Mouse (Mus musculus) G1E (cell line): ENCODE results near the gene Tbc1d2. TPM values are rescaled to one million over a fixed set of nuclear protein-coding genes. Genes with fewer than 3 reads are reported as not detected.

ENCODE experiments used
- ATAC-seq: 2 replicates; pipeline ENCODE4 v1.8.0; 2016; ENCODE audit warnings: mild to moderate bottlenecking; ENCODE audit not compliant: insufficient number of reproducible peaks, poor library complexity, low FRiP score, severe bottlenecking; ENCODE audit errors: extremely low read depth
- DNase-seq: peaks from one replicate; pipeline ENCODE4 v3.0.0; 2012; ENCODE audit warnings: low spot score
- H3K27me3 ChIP-seq: 2 replicates; pipeline ENCODE4 v1.6.1; 2012; ENCODE audit warnings: mild to moderate bottlenecking, low read length, inconsistent platforms; ENCODE audit not compliant: insufficient read depth
- H3K36me3 ChIP-seq: replicated peaks from 2 replicates; pipeline ENCODE3; 2012; ENCODE audit warnings: mild to moderate bottlenecking, inconsistent platforms
- H3K4me1 ChIP-seq: 2 replicates; pipeline ENCODE4 v1.6.1; 2012; ENCODE audit warnings: low read depth, low read length, inconsistent platforms, mixed read lengths; ENCODE audit not compliant: insufficient read depth
- H3K4me3 ChIP-seq: 2 replicates; pipeline ENCODE4 v1.5.1; 2012; ENCODE audit warnings: low read depth, mild to moderate bottlenecking, inconsistent platforms, low read length, moderate library complexity, mixed read lengths
- H3K9me3 ChIP-seq: replicated peaks from 2 replicates; pipeline ENCODE4 v1.6.1; 2012; ENCODE audit warnings: inconsistent platforms
- CTCF ChIP-seq: IDR thresholded peaks from 2 replicates; pipeline ENCODE4 v1.5.1; 2012; ENCODE audit warnings: low read depth, low read length, inconsistent platforms, mixed read lengths
- GATA1 ChIP-seq: IDR thresholded peaks from 2 replicates; pipeline ENCODE4 v1.6.1; 2012; ENCODE audit warnings: borderline replicate concordance, low read length, inconsistent platforms, mixed read lengths
- GATA2 ChIP-seq: IDR thresholded peaks from 2 replicates; pipeline ENCODE4 v1.6.1; 2012; ENCODE audit warnings: low read depth, low read length, inconsistent platforms, borderline replicate concordance
- POLR2AphosphoS5 ChIP-seq: IDR thresholded peaks from 2 replicates; pipeline ENCODE4 v1.6.1; 2012; ENCODE audit warnings: low read depth, low read length, inconsistent platforms; ENCODE audit not compliant: insufficient replicate concordance
- TAL1 ChIP-seq: conservative IDR thresholded peaks from 2 replicates; pipeline ENCODE4 v1.6.1; 2012; ENCODE audit warnings: low read depth, low read length, inconsistent platforms, mixed read lengths
- polyA plus RNA-seq: library from polyadenylated mRNA; stranded (reverse); fragments of >175 nt; gene quantifications from 2 replicates; pipeline ENCODE4 v1.2.3, GENCODE M21; 2012
- total RNA-seq, 2 experiments: library from RNA; stranded (forward) in 1 of 2; stranded (reverse) in 1 of 2; fragments of 200-1000 nt in 1 of 2; fragments of >200 nt in 1 of 2; fragmentation: Nextera tagmentation in 1 of 2; gene quantifications; 2 replicates each; pipeline ENCODE4 v1.2.3; 2014 to 2017

Tbc1d2 gene
- total and polyA plus RNA-seq, 3 experiments: 0.16 TPM; not detected in 2

DNA sequence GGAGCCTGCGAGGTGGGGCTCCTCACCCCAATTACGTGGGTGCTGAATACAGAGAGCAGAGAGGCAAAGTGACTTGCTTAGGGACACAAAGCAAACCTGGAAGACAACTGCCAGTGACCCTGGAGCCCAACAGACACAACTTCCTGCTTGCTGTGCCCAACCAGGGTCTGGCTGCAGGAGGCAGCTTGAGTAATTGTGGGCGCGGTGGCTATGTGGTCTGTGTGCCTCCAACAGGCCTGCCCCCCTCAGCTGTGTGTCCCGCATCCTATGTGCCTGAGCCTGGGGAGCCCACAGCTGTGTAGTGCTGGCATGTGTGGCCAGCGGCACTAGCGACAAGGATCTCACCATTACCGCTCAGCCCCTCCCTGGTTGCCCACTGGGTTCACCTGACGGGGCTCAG is 35.4 kb downstream of the Tbc1d2 start:
- Histone ChIP-seq H3K4me3 (peak overlapping the region; percentile 36; the same call in 1 of the 2 replicates), H3K9me3 (no peaks in the 10 kb centered on the region), H3K36me3 (no peaks in the 10 kb centered on the region), H3K4me1 (peaks cover 56% of the 10 kb centered on the region), H3K27me3 (peaks cover 73% of the 10 kb centered on the region)
- TF ChIP-seq TAL1 (no peak), GATA2 (no peak), POLR2AphosphoS5 (no peak), GATA1 (no peak), CTCF (no peak)
- DNase-seq (no peak), ATAC-seq (no peak)

DNA sequence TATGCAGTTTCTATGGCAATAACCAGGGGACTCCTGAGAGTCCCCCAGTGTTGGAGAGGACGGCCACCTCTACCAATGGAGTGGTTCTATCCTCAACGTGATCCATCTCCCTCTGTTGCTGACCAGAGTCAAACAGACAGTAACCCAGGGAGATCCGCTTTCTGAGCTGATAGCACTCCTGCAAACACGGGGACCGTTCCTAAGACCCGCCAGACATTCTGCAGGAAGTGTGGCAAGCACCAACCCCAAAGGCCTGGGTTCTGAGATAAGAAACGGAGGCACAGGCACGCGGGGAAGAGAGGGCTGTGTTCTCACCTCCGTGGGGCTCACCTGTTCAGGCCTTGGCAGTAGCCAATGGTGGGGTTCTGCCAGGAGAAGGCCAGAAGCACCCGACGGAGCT is 36.4 kb downstream of the Tbc1d2 start:
- no peak for DNase-seq

DNA sequence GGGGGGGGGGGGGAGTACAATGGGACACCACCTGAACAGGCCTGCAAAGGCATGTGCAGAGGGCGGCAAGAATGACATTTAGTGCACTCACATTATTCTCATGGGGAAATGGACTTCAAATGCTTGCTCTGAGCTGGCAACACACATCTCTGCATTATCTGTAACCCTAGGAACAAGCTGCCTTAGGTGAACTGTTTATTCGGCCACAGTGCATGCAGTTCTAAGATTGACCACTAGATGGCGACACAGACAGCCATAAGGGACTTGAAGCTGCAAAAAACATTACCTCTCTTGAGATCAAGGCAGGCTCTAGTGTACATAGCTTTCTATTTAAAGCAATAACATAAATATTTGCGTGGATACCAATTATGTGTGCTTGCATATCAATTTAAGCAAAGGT is 38.8 kb downstream of the Tbc1d2 start:
- Histone ChIP-seq H3K4me3 (no peak overlapping the region), H3K4me1 (peaks cover 59% of the 10 kb centered on the region), H3K27me3 (peaks cover 54% of the 10 kb centered on the region), H3K36me3 (peaks cover 21% of the 10 kb centered on the region), H3K9me3 (no peaks in the 10 kb centered on the region)
- no peak for ATAC-seq
- DNase-seq: peak; percentile 72
- TF ChIP-seq GATA2 (no peak), CTCF (peak; percentile 99)

More for the DNA sequence above, 36.4 kb downstream of the Tbc1d2 start:
- Histone ChIP-seq H3K4me3 (no peak overlapping the region; the same call in 1 of the 2 replicates), H3K9me3 (no peaks in the 10 kb centered on the region), H3K36me3 (peaks cover 6% of the 10 kb centered on the region), H3K27me3 (peaks cover 69% of the 10 kb centered on the region), H3K4me1 (peaks cover 61% of the 10 kb centered on the region)
- peak; percentile 54; the same call in 1 of the 2 replicates for ATAC-seq
- no peak for TF ChIP-seq POLR2AphosphoS5
- 0 out of 2 replicates have a peak, but pooled peaks have one; percentile 33 for TF ChIP-seq TAL1

DNA sequence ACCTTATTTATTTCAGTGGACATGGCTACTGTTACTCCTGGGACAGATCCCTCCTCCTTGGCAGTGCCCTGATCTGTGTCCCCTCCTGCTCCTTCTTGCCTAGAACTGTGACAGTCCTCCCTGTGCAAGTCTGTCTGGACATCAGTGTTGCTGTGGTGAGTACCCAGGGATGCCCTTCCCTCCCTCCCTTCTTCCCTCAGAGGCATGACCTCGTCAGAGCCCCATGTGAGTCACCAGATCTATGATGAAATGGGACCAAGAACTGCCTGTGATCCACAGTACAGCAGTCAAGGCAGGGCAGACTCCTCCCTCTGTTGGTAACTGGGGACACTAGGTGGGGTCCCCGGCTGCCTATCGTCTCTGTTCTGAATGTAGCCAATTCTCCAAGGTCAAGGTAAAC is 42.4 kb downstream of the Tbc1d2 start:
- no peak for ATAC-seq

DNA sequence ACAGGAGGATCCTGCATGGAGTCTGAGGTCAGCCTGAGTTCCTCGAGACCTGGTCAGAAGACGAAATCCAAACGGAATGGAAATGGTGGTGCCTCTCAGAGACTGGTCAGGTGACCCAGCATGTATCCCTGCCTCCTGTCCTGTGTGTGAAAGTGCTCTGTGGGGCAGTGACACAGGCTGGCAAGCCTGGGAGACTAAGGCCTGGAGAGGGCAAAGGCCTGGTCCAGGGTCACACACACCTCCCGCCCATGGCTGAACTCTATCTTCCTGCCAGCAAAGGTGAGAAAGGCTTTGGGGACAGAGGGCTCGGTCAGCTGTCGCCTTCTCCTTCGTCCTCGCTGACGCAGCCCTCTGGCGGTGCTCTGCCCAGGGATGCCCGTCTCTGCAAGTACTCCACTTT is 44.6 kb downstream of the Tbc1d2 start:
- peaks cover 58% of the 10 kb centered on the region for H3K4me1 ChIP-seq
- TF ChIP-seq POLR2AphosphoS5: no peak
- no peak for TF ChIP-seq GATA1
- TF ChIP-seq GATA2: no peak
- no peak for TF ChIP-seq CTCF
- TF ChIP-seq TAL1: no peak

More for the DNA sequence above, 42.4 kb downstream of the Tbc1d2 start:
- Histone ChIP-seq H3K4me3 (no peak overlapping the region), H3K36me3 (peaks cover 38% of the 10 kb centered on the region), H3K9me3 (no peaks in the 10 kb centered on the region), H3K27me3 (peaks cover 18% of the 10 kb centered on the region; the same call in 1 of the 2 replicates), H3K4me1 (peaks cover 61% of the 10 kb centered on the region)
- DNase-seq: no peak
- TF ChIP-seq GATA2 (no peak), CTCF (no peak), POLR2AphosphoS5 (no peak), TAL1 (no peak), GATA1 (no peak)

DNA sequence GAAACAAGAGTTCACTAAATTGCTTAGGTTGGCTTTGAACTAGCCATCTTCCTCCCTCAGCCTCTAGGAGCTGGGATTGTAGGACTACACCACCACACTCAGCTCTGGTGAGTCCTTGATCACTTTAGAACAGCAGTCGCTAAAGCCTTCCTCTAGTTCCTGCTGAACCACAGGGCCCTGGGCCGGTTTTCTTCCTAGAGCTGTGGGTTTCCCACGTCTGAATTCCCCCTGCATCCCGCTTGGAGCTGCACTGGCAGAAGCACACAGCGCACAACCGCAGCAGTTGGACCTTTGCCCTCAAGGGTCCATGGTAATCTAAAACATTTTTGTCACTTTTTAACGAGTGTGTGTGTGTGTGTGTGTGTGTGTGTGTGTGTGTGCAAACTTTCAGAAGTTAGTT is 47.3 kb downstream of the Tbc1d2 start:
- H3K9me3 ChIP-seq: no peaks in the 10 kb centered on the region
- no peak for DNase-seq
- peak overlapping the region; percentile 84; the same call in 1 of the 2 replicates for H3K4me3 ChIP-seq
- peaks cover 59% of the 10 kb centered on the region for H3K36me3 ChIP-seq
- ATAC-seq: no peak
- H3K27me3 ChIP-seq: no peaks in the 10 kb centered on the region; the same call in 1 of the 2 replicates
- TF ChIP-seq GATA1 (no peak), GATA2 (no peak), CTCF (no peak), TAL1 (no peak), POLR2AphosphoS5 (no peak)
- peaks cover 72% of the 10 kb centered on the region for H3K4me1 ChIP-seq

More for the DNA sequence above, 44.6 kb downstream of the Tbc1d2 start:
- no peak for ATAC-seq
- Histone ChIP-seq H3K9me3 (no peaks in the 10 kb centered on the region), H3K4me3 (no peak overlapping the region), H3K36me3 (peaks cover 44% of the 10 kb centered on the region), H3K27me3 (peaks cover 13% of the 10 kb centered on the region; the same call in 1 of the 2 replicates)
- no peak for DNase-seq
